Mouse (Mus musculus) left cerebral cortex, adult 11 months (tissue): ENCODE measurements around the gene Col8a1.

Experiments
- DNase-seq: peaks from one replicate; pipeline ENCODE4 v3.0.0; 2022; ENCODE audit warnings: low spot score

Col8a1 gene

DNA sequence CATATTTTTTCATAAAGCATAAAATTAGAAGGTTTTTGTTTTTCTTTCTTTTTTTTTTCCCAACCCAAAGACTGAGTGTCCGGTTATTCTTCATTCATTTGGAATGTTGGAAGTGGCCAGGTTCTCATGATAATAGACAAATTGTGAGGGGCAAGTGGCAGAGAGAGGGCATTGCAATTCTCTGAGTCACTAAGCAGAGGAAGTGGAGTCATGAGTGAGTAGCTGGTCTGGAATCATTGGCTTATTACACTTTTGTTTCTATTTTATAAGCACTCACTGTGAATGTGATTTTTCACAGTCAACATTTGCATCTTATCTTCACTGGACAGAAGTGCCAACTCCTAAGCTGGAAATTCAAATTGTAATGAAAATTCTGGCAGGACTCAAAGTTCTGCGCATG lies 82.9 kb downstream of the Col8a1 start:
- DNase-seq, result no peak

GRCm38 (mm10) chr16:57669348-57669747 lies 85.2 kb downstream of the Col8a1 start:
- no peak for DNase-seq

GRCm38 (mm10) chr16:57662661-57663060 lies 91.9 kb downstream of the Col8a1 start:
- no peak for DNase-seq

DNA sequence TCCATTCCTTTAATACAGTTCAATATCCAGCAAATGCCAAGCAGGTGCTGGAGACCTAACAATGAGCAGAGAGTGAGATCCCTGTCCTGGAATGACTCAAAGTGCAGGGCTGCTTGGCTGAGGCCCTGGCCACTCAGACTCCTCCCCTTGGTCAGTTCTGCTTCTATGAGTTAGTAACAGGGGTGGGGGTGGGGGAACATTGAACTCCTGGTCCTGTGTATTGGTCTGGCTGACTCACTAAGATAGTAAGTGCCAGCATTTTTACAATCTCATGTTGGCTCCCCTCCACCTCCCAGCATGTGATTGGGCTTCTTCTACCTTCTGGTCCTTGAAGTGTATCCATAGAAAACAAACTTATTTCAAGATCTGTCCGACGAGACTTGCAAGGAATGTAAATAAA lies 104.6 kb downstream of the Col8a1 start:
- no peak for DNase-seq

DNA sequence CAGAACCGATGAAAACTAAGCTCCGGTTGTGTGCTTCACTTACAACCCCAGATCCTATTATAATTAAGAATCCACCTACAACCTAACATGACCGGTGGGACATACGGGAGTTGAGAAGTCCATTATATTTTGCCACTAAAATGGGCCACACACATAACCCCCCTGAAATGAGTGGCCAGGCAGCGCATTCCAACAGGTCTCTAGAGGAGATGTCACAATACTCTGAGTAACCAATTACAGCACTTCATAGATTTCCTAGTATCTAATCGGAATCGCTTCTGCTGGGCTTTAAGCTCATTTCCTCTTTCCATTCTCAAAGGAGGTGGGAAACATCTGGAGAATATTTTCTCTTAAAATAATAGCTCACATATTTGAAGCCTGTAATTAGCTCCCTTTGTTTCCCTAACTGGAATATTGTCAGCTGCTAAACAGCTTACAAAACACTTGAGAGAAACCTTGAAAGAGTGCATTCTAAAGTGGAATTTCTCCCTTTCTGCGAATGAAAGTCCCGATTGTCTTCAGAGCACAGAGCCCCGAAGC lies 113.1 kb downstream of the Col8a1 start:
- no peak for DNase-seq

DNA sequence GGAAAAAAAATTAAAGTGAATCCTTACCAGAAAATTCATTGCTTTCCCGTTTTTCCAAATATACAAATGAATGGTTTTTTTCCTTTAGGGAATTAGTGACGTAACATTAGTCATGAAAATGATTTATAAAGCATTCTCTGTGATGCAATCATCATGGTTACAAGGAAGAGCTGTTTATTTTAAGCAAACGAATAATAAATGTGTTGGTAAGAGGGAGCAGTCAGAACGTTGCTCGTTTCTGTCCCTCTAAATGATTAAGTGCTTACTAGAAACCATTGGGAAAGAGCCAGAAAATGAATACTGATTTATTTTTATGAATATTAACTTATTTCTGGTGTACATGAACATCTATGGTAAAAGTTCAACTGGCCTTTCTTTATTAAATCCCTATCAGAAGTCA lies 119.8 kb downstream of the Col8a1 start:
- DNase-seq, result no peak

- DNase-seq, result peak; percentile 43
Observed at GRCm38 (mm10) chr16:57634191-57634590, 120.3 kb downstream of the Col8a1 start.

DNA sequence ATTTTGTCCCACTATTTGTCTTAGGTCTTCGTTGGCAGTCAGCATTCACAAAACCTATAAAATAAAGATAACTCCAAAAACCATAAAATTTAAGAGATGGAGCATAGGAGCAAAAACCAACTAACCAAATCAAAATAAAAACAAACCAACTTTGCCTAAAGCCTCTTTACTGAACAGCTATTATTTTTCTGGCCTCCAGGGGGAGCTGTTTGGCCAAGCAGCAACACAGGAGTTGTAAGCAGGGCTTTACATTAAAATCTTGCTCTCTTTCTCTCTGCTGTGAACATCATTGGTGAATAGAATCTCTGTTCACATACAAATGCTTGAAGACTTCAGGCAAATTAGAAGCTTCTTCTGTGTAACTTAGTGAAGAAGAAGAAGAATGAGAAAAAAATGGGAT lies 142.8 kb downstream of the Col8a1 start:
- DNase-seq, result no peak

- DNase-seq, result peak; percentile 57
Observed at GRCm38 (mm10) chr16:57606444-57607227, 147.9 kb downstream of the Col8a1 start, which contains the start of gene Cmss1. TSS of gene Cmss1 (minus strand) at chr16:57606864.

DNA sequence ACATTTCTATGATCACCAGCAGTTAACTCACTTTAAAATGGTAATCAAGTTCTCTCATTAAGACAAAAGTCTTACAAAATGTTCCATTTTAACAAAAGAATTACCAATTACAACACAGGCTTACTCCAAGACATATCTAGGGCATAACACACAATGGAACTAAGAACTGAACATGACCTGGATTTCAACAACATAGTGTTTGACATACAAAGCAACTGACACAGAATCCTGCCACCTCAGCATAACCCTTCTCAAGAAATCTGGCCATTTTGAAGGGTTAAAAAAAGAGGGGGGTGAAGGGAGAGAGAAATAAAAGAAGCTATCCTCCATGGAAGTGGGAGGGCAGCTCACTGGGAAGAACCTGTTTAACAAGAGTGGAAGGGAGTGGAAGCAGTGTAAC lies 153.5 kb downstream of the Col8a1 start:
- no peak for DNase-seq

- no peak for DNase-seq
Observed at GRCm38 (mm10) chr16:57597295-57597957, 157.1 kb downstream of the Col8a1 start.

- DNase-seq, result peak; percentile 33
Observed at GRCm38 (mm10) chr16:57593422-57594157, 160.9 kb downstream of the Col8a1 start.

DNA sequence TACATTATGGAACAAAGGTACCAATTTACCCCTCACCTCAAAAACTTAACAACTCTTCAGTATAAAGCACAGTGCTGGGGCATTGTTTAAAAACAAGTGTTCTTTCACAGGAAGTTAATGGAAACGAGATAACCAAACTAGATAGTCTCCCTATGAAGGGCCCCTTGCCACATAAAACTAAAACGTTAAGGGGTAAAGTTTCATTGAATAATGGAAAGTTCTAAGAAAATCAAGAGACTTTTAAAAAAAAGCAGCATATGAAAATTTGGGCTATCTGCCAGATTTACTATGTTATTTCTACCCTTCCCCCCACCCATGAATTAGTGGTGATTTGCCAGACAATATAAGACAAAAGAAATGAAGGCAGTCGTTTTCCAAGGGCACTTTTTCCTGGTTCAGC lies 169.3 kb downstream of the Col8a1 start:
- DNase-seq, result no peak

DNA sequence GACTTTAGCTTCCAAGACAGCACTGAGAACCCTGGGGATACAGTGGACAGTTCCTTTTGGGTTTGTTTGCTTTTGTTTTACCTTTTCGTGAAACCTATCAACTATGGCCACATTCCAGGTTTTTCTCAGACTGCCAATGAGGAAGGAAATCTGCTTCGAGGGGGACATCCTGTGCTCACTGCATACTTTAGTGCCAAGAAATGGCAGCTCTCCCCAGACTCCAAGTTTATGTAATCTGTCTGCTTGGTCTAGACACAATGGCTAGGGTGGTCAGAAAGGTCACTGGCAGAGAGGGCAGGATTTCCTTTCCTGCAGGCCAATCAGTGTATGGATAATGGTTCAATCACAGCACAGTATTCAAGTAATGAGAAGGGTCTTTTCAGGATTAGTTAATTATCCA lies 172.5 kb downstream of the Col8a1 start:
- DNase-seq, result no peak

- no peak for DNase-seq
Observed at GRCm38 (mm10) chr16:57580041-57580440, 174.5 kb downstream of the Col8a1 start.

- no peak for DNase-seq
Observed at GRCm38 (mm10) chr16:57577519-57577918, 177.0 kb downstream of the Col8a1 start.

DNA sequence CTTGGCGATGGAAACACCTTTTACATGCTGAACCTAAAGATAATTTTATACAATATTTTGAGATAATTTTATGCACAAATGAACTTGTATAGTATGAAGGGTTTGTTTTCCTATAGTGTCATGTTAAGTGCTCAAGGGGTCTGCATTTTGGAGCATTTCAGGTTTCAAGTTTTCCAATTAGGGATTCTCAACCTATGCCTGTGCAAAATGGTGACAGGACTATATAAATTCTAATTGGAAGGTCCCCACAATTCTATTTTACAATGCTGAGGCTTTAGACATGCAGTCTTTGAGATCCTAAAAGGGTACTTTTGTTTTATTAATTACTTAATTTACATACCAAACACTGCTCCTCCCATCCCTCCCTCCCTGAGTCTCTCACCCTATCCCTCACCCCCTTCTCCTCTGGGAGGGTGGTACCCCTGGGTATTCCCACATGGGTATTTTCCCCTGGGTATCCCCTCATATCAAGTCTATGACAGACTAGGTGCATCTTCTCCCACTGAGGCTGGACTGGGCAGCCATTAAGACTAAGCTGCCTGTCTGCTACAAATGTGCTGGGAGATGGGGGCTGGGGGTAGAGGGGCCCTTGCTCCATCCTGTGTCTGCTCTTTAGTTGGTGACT lies 178.7 kb downstream of the Col8a1 start:
- DNase-seq, result no peak
